Mouse (Mus musculus): ENCODE data around the gene Copa. TPM values are rescaled to one million over a fixed set of nuclear protein-coding genes. Genes with fewer than 3 reads are reported as not detected.

Gene Copa
- total and polyA plus RNA-seq, 3 experiments = 50.6 to 320 (median 166) TPM

DNA sequence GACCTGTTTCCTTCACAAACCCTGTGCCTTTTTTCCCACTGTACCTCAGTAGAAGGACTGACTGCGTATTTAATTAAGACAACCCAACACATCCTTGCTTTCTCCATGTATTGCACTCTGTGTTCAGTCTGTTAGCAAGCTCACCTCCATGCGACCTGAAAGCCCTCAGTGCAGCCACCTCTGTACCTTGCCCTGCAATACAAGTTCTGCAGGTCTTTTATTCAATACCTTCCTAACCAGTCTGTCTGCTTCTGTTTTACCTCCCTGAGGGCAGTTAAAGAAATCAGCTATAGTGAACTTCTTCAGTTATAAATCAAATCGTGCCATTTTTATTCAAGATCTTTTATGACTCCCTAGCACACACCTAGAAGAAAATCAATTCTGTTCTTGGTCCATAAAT lies 59.2 kb downstream of the Copa start:
- Histone ChIP-seq H3K4me3 (ENCODE audit: low read depth, low read length) (no peak overlapping the region), H3K27me3 (ENCODE audit: insufficient read depth, low read length) (no peaks in the 10 kb centered on the region), H3K4me1 (ENCODE audit: insufficient read depth, low read depth, low read length) (0 out of 2 replicates have a peak, but pooled peaks cover 2% of the 10 kb centered on the region), H3K9me3 (replicated peaks) (no peaks in the 10 kb centered on the region), H3K36me3 (replicated peaks) (peaks cover 2% of the 10 kb centered on the region)
- TF ChIP-seq CTCF (IDR thresholded peaks at IDR 0.05; ENCODE audit: low read depth, low read length) (no peak), POLR2AphosphoS5 (IDR thresholded peaks at IDR 0.05; ENCODE audit: insufficient replicate concordance, low read depth, low read length) (no peak), TAL1 (conservative IDR thresholded peaks at IDR 0.05; ENCODE audit: low read depth, low read length) (no peak), GATA2 (IDR thresholded peaks at IDR 0.05; ENCODE audit: borderline replicate concordance, low read depth, low read length) (no peak), GATA1 (IDR thresholded peaks at IDR 0.05; ENCODE audit: borderline replicate concordance, low read length) (no peak)
- DNase-seq (ENCODE audit: low spot score) (no peak), ATAC-seq (ENCODE audit: extremely low read depth, insufficient number of reproducible peaks, low FRiP score, poor library complexity, severe bottlenecking) (no peak)

DNA sequence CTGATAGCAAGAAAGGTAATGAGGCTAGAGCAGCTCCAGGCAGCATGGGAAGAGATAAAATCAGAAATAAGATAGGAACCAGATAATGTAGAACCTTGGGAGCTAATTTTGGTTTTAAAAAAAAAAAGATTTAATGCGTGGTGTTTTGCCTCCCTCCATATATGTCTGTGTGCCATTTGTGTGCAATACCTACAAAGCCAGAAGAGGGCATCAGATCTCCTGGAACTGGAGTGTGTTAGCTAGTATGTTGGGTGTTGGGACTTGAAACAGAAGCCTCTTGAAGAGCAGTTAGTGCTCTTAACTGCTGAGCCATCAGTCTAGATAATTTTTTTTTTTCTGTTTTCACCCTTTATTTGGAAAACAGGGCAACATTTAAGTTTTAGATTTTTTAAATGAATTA lies 61.2 kb downstream of the Copa start:
- Histone ChIP-seq H3K36me3 (replicated peaks) (peaks cover 2% of the 10 kb centered on the region), H3K4me3 (ENCODE audit: low read depth, low read length) (no peak overlapping the region), H3K9me3 (replicated peaks) (no peaks in the 10 kb centered on the region), H3K4me1 (ENCODE audit: insufficient read depth, low read depth, low read length) (peaks cover 10% of the 10 kb centered on the region), H3K27me3 (ENCODE audit: insufficient read depth, low read length) (no peaks in the 10 kb centered on the region)
- TF ChIP-seq POLR2AphosphoS5 (IDR thresholded peaks at IDR 0.05; ENCODE audit: insufficient replicate concordance, low read depth, low read length) (no peak), GATA2 (IDR thresholded peaks at IDR 0.05; ENCODE audit: borderline replicate concordance, low read depth, low read length) (no peak), TAL1 (conservative IDR thresholded peaks at IDR 0.05; ENCODE audit: low read depth, low read length) (no peak), GATA1 (IDR thresholded peaks at IDR 0.05; ENCODE audit: borderline replicate concordance, low read length) (no peak), CTCF (IDR thresholded peaks at IDR 0.05; ENCODE audit: low read depth, low read length) (no peak)
- ATAC-seq (ENCODE audit: extremely low read depth, insufficient number of reproducible peaks, low FRiP score, poor library complexity, severe bottlenecking) (peak; percentile 54; the same call in 1 of the 2 replicates), DNase-seq (ENCODE audit: low spot score) (peak; percentile 40)

DNA sequence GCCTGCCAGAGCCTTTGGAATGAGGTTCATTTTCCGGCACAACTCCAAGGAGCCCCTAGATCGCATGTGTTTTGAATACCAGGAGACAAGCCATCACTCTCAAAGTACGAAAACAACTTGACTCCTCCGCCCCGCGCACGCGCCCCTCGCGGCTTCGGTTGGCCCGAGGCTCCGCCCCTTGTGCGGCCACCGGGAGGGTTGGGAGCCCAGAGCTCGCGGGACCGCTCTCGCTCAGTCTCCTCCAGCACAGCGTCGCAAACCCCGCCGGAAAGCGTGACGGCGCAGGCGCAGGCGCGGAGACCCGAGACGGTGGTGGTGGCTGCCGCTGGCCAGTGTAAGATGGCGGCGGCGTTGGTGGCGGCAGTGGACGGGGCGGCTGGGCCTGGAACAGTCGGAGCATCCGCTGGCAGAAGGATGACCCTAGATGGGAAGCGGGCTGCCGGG lies 65.5 kb downstream of the Copa start, which contains the start of gene Dcaf8:
Gene Dcaf8 (plus strand): TSS at position 250 of the 444 bp plus-strand sequence.
- peak; percentile 96 for DNase-seq (ENCODE audit: low spot score)
- H3K9me3 ChIP-seq (replicated peaks) = no peaks in the 10 kb centered on the region
- H3K36me3 ChIP-seq (replicated peaks) = peaks cover 31% of the 10 kb centered on the region
- TF ChIP-seq TAL1 (conservative IDR thresholded peaks at IDR 0.05; ENCODE audit: low read depth, low read length) = no peak
- TF ChIP-seq POLR2AphosphoS5 (IDR thresholded peaks at IDR 0.05; ENCODE audit: insufficient replicate concordance, low read depth, low read length) = no peak
- TF ChIP-seq CTCF (IDR thresholded peaks at IDR 0.05; ENCODE audit: low read depth, low read length) = no peak
- no peak for TF ChIP-seq GATA1 (IDR thresholded peaks at IDR 0.05; ENCODE audit: borderline replicate concordance, low read length)
- TF ChIP-seq GATA2 (IDR thresholded peaks at IDR 0.05; ENCODE audit: borderline replicate concordance, low read depth, low read length) = no peak
- ATAC-seq (ENCODE audit: extremely low read depth, insufficient number of reproducible peaks, low FRiP score, poor library complexity, severe bottlenecking) = peak; percentile 80
- H3K27me3 ChIP-seq (ENCODE audit: insufficient read depth, low read length) = no peaks in the 10 kb centered on the region
- peaks cover 37% of the 10 kb centered on the region for H3K4me1 ChIP-seq (ENCODE audit: insufficient read depth, low read depth, low read length)
- H3K4me3 ChIP-seq (ENCODE audit: low read depth, low read length) = peak within 1 kb of the TSS; percentile 92

DNA sequence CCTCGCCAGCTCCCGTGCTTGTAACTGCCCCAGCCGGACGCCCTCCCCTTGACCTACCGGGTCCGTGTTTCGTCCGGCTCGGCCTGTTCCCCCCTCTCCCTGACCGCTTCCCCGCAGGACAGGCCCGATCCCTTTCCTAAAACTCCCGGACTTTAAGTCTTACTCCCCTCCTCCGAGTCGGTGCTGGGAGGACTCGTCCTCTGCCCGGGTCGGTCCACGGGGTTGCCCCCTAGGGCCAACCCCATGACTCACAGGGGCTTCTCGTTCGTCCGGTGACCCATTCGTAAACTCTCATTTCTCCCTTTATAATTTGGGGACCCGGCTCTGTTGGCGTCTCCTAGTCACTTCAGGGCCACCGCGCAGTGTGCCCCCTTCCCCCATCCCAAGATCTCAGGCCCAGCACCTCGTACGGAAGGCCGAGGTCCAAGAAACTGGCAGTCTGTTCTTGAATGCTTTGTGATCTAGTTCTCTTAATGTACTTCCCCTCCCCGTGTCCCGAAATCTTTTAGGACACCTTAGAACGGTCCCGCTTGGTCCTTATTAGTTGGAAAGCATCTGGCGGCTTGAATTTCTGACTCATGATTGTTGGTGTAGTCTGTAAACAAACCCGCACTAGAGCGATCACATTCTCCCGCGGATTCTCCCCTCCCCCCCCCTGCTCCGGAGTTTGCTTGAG lies 66.1 kb downstream of the Copa start:
- TF ChIP-seq CTCF (IDR thresholded peaks at IDR 0.05; ENCODE audit: low read depth, low read length) = no peak
- no peak for TF ChIP-seq GATA2 (IDR thresholded peaks at IDR 0.05; ENCODE audit: borderline replicate concordance, low read depth, low read length)
- TF ChIP-seq POLR2AphosphoS5 (IDR thresholded peaks at IDR 0.05; ENCODE audit: insufficient replicate concordance, low read depth, low read length) = no peak
- TF ChIP-seq TAL1 (conservative IDR thresholded peaks at IDR 0.05; ENCODE audit: low read depth, low read length) = no peak
- no peak for TF ChIP-seq GATA1 (IDR thresholded peaks at IDR 0.05; ENCODE audit: borderline replicate concordance, low read length)
- DNase-seq (ENCODE audit: low spot score) (peak; percentile 35), ATAC-seq (ENCODE audit: extremely low read depth, insufficient number of reproducible peaks, low FRiP score, poor library complexity, severe bottlenecking) (peak; percentile 25)
- H3K4me3 ChIP-seq (ENCODE audit: low read depth, low read length) = peak overlapping the region; percentile 92
- H3K36me3 ChIP-seq (replicated peaks) = peaks cover 36% of the 10 kb centered on the region
- H3K27me3 ChIP-seq (ENCODE audit: insufficient read depth, low read length) = no peaks in the 10 kb centered on the region
- peaks cover 40% of the 10 kb centered on the region for H3K4me1 ChIP-seq (ENCODE audit: insufficient read depth, low read depth, low read length)
- no peaks in the 10 kb centered on the region for H3K9me3 ChIP-seq (replicated peaks)

DNA sequence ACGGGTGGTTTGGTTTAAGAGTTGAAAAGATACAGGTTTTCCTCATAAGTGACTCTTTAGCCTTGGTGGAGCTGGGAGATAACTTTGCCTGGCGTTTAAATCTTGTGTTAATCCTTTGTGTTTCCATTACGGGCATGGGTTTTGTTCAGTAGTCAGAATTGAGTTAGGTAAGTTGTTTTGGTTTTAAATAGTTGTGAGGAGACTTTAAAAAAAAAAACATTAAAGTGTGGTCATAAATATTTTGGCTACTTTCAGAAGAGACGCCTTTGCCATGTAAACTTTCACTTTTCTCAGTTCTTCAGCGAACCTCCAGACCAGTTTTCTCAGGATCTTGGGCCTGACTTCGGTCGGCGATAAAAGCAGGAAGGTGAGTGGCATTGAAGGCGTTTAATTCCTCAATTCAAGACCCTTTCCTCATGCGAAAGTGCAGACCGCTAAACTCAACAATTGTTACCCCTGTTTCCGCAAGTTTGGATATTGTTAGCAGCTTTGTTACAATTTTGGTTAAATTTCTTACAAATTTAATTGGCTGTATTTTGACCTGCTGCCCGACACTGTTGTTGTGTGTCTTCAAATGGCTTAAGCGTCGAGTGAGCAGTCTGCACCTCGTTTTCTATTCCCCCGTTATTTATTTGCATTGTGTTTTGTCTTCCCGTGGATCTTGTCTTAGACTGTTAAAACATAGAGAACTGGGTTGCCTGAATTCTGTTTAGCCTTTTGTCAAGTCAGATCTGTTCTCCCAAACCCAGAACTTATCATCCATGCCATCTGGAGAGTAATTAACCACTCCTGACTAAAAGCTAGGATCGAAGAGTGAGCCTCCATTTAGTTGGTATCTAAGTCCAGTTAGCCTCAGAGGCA lies 66.9 kb downstream of the Copa start:
- DNase-seq (ENCODE audit: low spot score) = no peak
- Histone ChIP-seq H3K36me3 (replicated peaks) (peaks cover 43% of the 10 kb centered on the region), H3K4me3 (ENCODE audit: low read depth, low read length) (peak overlapping the region; percentile 92), H3K27me3 (ENCODE audit: insufficient read depth, low read length) (no peaks in the 10 kb centered on the region), H3K4me1 (ENCODE audit: insufficient read depth, low read depth, low read length) (peaks cover 40% of the 10 kb centered on the region), H3K9me3 (replicated peaks) (no peaks in the 10 kb centered on the region)
- no peak for ATAC-seq (ENCODE audit: extremely low read depth, insufficient number of reproducible peaks, low FRiP score, poor library complexity, severe bottlenecking)
- TF ChIP-seq TAL1 (conservative IDR thresholded peaks at IDR 0.05; ENCODE audit: low read depth, low read length) = no peak
- TF ChIP-seq POLR2AphosphoS5 (IDR thresholded peaks at IDR 0.05; ENCODE audit: insufficient replicate concordance, low read depth, low read length) = no peak
- TF ChIP-seq GATA1 (IDR thresholded peaks at IDR 0.05; ENCODE audit: borderline replicate concordance, low read length) = no peak
- TF ChIP-seq GATA2 (IDR thresholded peaks at IDR 0.05; ENCODE audit: borderline replicate concordance, low read depth, low read length) = no peak
- TF ChIP-seq CTCF (IDR thresholded peaks at IDR 0.05; ENCODE audit: low read depth, low read length) = no peak

DNA sequence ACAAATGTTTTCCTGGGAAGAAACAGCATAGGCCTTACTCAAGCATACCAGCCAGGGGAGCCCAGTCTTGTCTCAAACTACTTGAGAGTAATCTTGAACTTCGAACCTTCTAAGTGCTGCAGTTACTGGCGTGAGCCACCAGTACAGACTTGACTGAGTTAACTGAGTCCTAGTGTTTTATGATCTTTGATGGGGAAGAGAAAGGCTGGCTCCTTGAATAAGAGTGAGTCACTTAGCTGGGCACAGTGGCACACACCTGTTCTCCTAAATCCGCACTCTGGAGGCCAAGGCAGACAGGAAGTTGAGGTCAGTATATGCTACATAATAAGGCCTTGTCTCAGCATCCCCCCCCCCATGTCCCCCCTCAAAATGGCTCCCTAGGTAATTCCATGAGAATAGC lies 72.2 kb downstream of the Copa start:
- H3K36me3 ChIP-seq (replicated peaks) = peaks cover 71% of the 10 kb centered on the region
- H3K27me3 ChIP-seq (ENCODE audit: insufficient read depth, low read length) = no peaks in the 10 kb centered on the region
- H3K9me3 ChIP-seq (replicated peaks) = no peaks in the 10 kb centered on the region
- peaks cover 36% of the 10 kb centered on the region for H3K4me1 ChIP-seq (ENCODE audit: insufficient read depth, low read depth, low read length)
- H3K4me3 ChIP-seq (ENCODE audit: low read depth, low read length) = no peak overlapping the region
- TF ChIP-seq GATA2 (IDR thresholded peaks at IDR 0.05; ENCODE audit: borderline replicate concordance, low read depth, low read length) (no peak), TAL1 (conservative IDR thresholded peaks at IDR 0.05; ENCODE audit: low read depth, low read length) (no peak), GATA1 (IDR thresholded peaks at IDR 0.05; ENCODE audit: borderline replicate concordance, low read length) (no peak), POLR2AphosphoS5 (IDR thresholded peaks at IDR 0.05; ENCODE audit: insufficient replicate concordance, low read depth, low read length) (no peak)
- DNase-seq (ENCODE audit: low spot score) (no peak), ATAC-seq (ENCODE audit: extremely low read depth, insufficient number of reproducible peaks, low FRiP score, poor library complexity, severe bottlenecking) (no peak)

All from G1E (cell line).